Mouse (Mus musculus) bone marrow macrophage, adult 2 months (primary cell): ENCODE data around the gene Palb2. TPM values are rescaled to one million over a fixed set of nuclear protein-coding genes. Genes with fewer than 3 reads are reported as not detected.

Experiments used
- H3K27ac ChIP-seq: 2 replicates; pipeline ENCODE4 v1.5.1; 2012; ENCODE audit warnings: low read depth, low read length; ENCODE audit not compliant: insufficient read depth
- H3K4me1 ChIP-seq: 2 replicates; pipeline ENCODE4 v1.6.1; 2012; ENCODE audit warnings: low read length; ENCODE audit not compliant: control insufficient read depth, insufficient read depth
- H3K4me3 ChIP-seq: 2 replicates; pipeline ENCODE4 v1.5.1; 2012; ENCODE audit warnings: mild to moderate bottlenecking, low read length, moderate library complexity; ENCODE audit not compliant: insufficient read depth
- CTCF ChIP-seq: IDR thresholded peaks from 2 replicates; pipeline ENCODE4 v1.5.1; 2012; ENCODE audit warnings: low read depth, mild to moderate bottlenecking, low read length, moderate library complexity
- POLR2A ChIP-seq: IDR thresholded peaks from 2 replicates; pipeline ENCODE4 v1.6.1; 2012; ENCODE audit warnings: mild to moderate bottlenecking, low read depth, low read length, borderline replicate concordance
- polyA plus RNA-seq: library from polyadenylated mRNA; stranded (reverse); fragments of >200 nt; gene quantifications from 2 replicates; pipeline ENCODE4 v1.2.4, GENCODE M21; 2012; ENCODE audit not compliant: missing spikeins, insufficient read depth, insufficient read length

The Palb2 gene
- polyA plus RNA-seq: 12.2 and 12.5 TPM in 2 replicates

DNA sequence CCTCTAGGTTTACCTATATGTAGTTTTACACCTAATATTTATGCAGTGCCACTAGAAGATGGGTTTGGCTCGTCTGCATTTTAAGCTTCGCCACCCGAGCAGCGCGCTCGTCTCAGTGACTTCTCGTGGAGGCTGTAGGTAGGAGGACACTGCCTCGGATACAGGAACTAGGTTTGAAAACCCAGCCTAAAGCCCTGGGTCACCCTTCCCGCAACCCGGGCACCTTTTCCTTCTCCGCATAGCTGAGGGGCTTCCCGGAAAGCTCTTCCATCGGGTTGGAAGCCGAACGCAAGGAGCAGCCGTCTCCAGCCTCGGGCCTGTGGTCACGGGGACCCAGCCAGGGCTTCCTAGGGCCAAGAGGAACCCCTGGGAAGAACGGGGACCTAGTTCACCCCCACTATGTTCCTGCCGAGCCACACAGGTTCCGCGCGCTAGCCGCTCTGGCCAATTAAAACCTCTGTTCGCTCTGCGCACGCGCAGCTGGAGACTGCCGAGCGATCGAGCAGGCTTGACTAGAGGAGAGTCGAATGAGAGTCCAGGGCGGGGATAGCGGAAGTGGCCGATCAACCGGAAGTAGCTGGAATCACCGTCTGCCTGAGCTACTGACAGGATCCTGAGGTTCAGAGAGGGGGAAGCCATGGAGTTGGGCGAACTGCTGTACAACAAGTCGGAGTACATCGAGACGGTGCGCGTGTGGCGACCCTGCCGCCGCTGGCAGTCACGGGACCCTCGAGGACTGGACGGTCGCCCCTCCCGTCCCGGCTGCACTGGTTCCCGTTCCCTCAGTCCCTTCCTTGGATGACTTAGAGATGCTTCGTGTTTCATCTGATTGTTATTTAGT is at the start of gene Palb2, which contains the start of gene Dctn5:
TSS of gene Palb2 (minus strand) at position 489 of the 841 bp plus-strand sequence.
TSS of gene Dctn5 (plus strand) at position 545 of the 841 bp plus-strand sequence.
- TF ChIP-seq CTCF (no peak), POLR2A (no peak; the same call in 1 of the 2 replicates)
- peak within 1 kb of the TSS; percentile 82 for H3K27ac ChIP-seq
- peaks cover 11% of the 10 kb centered on the region for H3K4me1 ChIP-seq
- peak within 1 kb of the TSS; percentile 78 for H3K4me3 ChIP-seq

DNA sequence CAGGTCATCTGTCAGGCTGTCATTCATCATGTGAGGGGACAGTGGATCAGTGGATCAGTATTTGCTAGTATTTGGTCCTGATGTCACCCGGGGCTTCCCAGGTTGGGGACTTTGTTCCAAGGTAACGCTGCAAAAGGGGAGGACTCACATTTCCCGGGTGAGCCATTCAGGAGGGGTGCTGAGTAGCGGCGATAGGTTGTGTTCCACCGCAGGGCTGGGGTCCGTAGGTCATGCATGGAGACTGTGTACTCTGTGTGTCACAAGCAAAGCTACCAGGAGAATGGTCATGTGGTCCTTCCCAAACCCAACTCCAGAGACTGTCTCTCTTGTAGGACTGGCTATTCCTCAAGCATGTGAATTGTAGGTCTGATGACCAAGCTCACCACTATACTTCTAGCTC is 47.9 kb upstream of the Palb2 start:
- H3K4me1 ChIP-seq: no peaks in the 10 kb centered on the region
- TF ChIP-seq POLR2A (no peak), CTCF (no peak)
- H3K4me3 ChIP-seq: no peak overlapping the region
- H3K27ac ChIP-seq: no peak overlapping the region

DNA sequence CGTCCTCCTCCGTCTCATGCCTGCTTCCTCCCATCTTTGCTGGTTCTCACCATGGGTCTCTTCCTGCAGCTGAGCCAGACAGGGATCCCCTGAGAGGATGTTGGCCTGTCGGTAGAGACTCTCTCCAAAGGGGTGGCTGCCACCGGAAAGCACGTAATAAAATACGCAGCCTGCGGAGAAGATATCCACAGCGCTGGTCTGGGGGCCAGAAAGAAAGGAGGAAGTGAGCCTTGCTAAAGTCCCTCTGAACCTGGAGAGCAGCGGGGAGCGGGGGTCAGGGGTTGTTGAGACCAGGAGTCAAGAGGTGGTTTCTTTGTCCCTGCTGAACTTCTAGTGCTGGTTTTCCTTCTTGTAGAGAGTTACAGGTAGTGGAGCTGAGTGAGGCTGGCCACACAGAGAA is 38.8 kb upstream of the Palb2 start:
- Histone ChIP-seq H3K4me1 (no peaks in the 10 kb centered on the region), H3K27ac (no peak overlapping the region), H3K4me3 (no peak overlapping the region)
- no peak for TF ChIP-seq POLR2A
- TF ChIP-seq CTCF: no peak

DNA sequence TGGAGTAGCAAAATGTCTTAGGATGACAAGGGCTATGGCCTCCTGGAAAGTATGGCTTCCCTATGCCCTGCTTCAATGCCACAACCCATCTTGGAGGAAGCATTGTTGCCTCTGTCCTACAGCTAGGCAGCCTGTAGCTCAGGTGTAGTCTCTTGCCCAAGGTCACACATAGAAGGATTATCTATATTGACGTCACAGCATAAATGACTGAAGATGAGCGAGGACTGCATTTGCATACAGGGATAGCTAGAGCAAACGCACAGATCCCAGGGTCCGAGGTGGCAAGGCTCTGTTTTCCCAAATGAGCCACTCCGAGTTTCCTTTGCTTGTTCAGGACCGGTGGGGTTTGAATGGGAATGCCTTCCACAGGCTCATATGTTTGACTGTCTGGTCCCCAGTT is 37.9 kb upstream of the Palb2 start:
- no peaks in the 10 kb centered on the region for H3K4me1 ChIP-seq
- TF ChIP-seq POLR2A (no peak), CTCF (no peak)
- H3K27ac ChIP-seq: no peak overlapping the region
- no peak overlapping the region for H3K4me3 ChIP-seq

DNA sequence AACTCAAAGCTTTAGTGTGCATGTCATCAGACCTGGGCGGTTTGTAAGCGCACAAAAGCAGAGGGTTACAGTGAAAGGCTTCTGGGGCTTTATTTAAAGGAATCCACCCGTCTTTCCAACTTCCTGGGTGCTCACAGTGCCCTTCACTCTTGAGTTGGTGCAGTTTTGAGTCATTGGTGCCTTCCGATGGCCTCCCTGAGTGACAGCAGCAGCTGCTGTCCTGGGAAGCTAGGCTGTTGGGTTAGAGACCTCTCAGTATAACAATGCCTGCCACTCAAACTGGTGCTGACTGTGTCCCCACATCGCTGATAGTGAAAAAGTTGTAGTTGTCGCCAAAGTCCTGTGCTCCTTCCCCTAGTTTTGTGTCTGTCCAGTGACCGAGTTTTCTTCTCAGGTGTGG is 34.4 kb upstream of the Palb2 start:
- Histone ChIP-seq H3K4me1 (no peaks in the 10 kb centered on the region), H3K27ac (no peak overlapping the region), H3K4me3 (no peak overlapping the region)
- TF ChIP-seq CTCF (no peak), POLR2A (no peak)

DNA sequence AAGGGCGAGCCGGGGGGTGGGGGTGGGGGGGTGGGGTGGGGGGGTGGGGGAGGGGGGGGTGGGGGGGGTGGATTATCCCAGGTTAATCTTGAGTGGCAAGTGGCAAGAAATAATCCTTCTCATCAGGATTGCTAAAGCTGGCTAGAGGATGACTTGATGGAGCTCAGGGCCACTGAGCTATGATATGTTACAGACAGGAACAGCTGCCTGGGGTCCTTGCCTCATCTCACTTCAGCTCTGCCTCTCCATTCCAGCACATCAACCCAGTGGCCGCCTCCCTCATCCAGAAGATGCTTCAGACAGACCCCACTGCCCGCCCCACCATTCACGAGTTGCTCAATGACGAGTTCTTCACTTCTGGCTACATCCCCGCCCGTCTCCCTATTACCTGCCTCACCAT is 31.0 kb upstream of the Palb2 start:
- peaks cover 7% of the 10 kb centered on the region for H3K4me1 ChIP-seq
- H3K27ac ChIP-seq: no peak overlapping the region
- H3K4me3 ChIP-seq: no peak overlapping the region
- TF ChIP-seq POLR2A (no peak), CTCF (no peak)

DNA sequence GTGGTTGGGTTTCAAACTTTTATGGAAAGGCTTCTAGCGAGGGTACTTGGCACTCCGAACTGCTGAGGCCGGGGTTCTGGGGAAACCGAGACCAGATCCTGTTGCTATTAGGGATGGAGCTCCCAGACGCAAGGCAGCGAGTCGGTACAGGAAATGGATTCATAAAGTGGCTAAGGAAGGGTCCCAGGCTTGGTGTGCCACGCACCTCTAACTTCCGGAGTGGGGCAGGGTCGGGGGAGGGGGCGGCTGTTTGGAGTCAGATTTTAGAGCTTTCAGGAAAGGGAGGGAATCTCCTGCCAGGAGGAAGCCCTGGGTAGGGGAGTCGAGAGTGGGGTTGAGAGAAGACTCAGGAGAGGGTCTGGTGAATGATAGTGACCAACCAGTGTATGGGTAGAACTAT is 27.3 kb upstream of the Palb2 start:
- no peak overlapping the region; the same call in 1 of the 2 replicates for H3K27ac ChIP-seq
- H3K4me1 ChIP-seq: peaks cover 9% of the 10 kb centered on the region
- H3K4me3 ChIP-seq: peak overlapping the region; percentile 87
- TF ChIP-seq CTCF (no peak), POLR2A (no peak)

DNA sequence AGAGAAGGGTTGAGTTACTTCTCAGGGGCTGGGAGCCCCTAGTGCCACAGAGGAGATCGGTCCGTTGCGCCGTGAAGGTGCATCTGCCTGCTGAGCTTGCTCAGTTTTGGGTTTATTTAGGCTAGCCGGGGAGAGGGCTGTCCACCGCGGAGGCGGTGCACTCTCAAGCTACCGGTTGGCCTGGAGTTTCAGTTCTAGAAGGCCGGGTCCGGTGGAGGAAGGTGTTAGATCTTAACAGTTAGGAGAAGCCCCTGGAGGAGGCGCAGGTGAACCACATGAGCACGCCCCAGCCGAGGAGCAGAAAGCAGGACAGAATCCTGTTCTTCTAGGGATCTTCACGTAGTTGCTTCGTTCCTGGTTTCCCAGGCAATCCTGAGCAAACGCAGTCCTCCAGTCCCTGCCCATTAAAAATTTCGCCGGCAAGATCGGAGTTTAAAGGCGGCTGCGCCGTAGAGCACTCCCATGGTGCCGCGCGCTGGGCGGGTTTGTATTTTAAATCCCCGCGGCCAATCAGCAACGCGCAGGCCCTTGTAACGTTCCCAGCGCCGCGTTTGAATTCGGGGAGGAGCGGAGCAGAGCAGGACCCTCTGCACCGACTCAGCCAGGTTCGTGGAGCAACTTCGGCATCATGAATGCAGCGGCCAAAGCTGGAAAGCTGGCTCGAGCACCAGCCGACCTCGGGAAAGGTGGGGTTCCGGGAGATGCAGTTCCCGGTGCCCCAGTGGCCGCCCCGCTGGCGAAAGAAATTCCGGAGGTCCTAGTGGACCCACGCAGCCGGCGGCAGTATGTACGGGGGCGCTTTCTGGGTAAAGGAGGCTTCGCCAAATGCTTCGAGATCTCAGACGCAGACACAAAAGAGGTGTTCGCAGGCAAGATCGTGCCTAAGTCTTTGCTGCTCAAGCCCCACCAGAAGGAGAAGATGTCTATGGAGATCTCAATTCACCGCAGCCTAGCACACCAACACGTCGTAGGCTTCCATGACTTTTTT is 26.4 kb upstream of the Palb2 start, which contains the start of gene Plk1:
TSS of gene Plk1 (plus strand) at position 525 of the 988 bp plus-strand sequence.
- peak within 1 kb of the TSS; percentile 87 for H3K4me3 ChIP-seq
- TF ChIP-seq POLR2A (no peak), CTCF (no peak)
- peaks cover 9% of the 10 kb centered on the region for H3K4me1 ChIP-seq
- peak within 1 kb of the TSS; percentile 39; the same call in 1 of the 2 replicates for H3K27ac ChIP-seq

DNA sequence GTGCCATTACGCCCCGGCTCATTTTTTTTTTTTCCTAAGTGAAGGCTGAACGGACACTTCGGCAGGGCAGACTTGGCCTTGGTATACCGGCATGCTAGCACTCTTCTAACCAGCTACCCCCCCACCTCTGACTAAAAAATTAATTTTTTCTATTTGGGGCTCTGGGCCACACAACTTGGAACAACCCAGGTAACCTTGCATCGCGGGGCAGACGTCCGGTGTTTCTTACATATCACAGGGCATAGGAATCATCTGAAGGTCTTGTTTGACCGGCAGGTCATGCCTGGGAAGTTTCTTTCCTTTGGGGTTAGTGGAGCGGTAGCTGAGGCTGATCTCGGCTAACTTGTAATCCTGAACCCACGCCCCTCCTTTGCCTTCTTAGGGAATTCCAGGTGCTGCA is 25.7 kb upstream of the Palb2 start:
- Histone ChIP-seq H3K27ac (peak overlapping the region; percentile 39; the same call in 1 of the 2 replicates), H3K4me1 (peaks cover 9% of the 10 kb centered on the region), H3K4me3 (peak overlapping the region; percentile 87)
- TF ChIP-seq POLR2A (no peak), CTCF (no peak)
